Comparison of ENCODE assay signal across 15 mouse cellular contexts in the genomic region with DNA sequence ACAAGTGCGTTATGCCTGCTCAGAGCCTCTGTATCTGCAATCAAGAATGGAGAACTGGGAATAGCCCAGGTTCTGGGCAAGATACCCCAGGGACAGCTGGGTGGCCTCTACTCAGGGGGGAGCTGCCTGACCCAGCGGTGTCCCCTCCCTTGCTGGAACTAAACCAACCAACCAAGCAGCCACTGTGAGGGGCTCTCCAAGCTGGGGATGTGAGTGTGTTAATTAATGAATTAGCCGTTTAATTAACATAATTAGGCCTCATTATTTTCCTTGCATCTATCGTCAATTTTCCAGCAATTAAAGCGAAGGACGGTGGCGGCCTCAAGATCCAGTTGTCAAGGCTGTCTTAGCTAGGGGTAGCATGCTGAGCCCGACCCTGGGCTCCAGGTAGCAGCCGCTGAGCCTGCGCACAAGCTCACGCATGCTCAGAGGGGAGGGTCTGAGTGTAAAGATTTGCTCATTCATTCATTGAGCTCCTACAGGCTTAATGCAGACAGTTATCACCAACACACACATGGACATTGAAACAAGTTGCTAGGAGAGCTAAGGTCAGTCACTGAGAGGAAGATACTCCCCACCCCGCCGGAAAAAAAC.
DNase-seq lines count a peak whose midpoint lies in the region; ATAC-seq lines count a peak whose summit lies in the region.
"Had no signal": no experiment of that assay in that cellular context is flagged by ENCODE, and none has a peak within 500 bp of the region (broad histone marks: within the 10 kb centered on the region; RNA-seq: fewer than 3 reads in every experiment).

No protein-coding gene starts in this region.

- no peak for DNase-seq in liver, embryonic 13.5 days
- DNase-seq in liver, embryonic 11.5 days (ENCODE audit: low spot score), result no peak
- DNase-seq in forebrain, embryonic 10.5 days (ENCODE audit: extremely low spot score, low spot score), result no peak
- DNase-seq in forebrain, embryonic 14.5 days (ENCODE audit: low spot score), result peak; percentile 87
- DNase-seq in urinary bladder, postnatal 36 days (ENCODE audit: low spot score in 2 of 2), result no peak
- DNase-seq in gastrocnemius, postnatal 14 days, result no peak
- DNase-seq: embryo, embryonic 11 days; gastrocnemius, postnatal 10 days; kidney, postnatal 25 days; lung, postnatal 10 days had no signal

- WGBS in liver, embryonic 13.5 days (ENCODE audit: insufficient replicate concordance), result 58% methylated on average over 13 of the region's 13 CpGs
- WGBS in liver, embryonic 11.5 days, result 63% methylated on average over 13 of the region's 13 CpGs
- 62% methylated on average over 13 of the region's 13 CpGs for WGBS in forebrain, embryonic 10.5 days
- 20% methylated on average over 13 of the region's 13 CpGs for WGBS in forebrain, embryonic 14.5 days
- WGBS in midbrain, embryonic 15.5 days, result 39% methylated on average over 13 of the region's 13 CpGs

- H3K4me1 ChIP-seq in liver, embryonic 13.5 days (replicated peaks), result no peaks in the 10 kb centered on the region; the same call in 1 of the 2 replicates
- H3K4me1 ChIP-seq in liver, embryonic 11.5 days (replicated peaks; ENCODE audit: control insufficient read depth, insufficient read depth, low read length), result no peaks in the 10 kb centered on the region
- peaks cover 23% of the 10 kb centered on the region for H3K4me1 ChIP-seq in forebrain, embryonic 10.5 days
- H3K4me1 ChIP-seq in forebrain, embryonic 14.5 days (ENCODE audit: control insufficient read depth, insufficient read depth, low read length), result peaks cover 10% of the 10 kb centered on the region
- peaks cover 13% of the 10 kb centered on the region for H3K4me1 ChIP-seq in midbrain, embryonic 15.5 days
- H3K4me1 ChIP-seq: heart, embryonic 15.5 days had no signal

- H3K9me3 ChIP-seq in liver, embryonic 13.5 days (replicated peaks), result no peaks in the 10 kb centered on the region
- H3K9me3 ChIP-seq in liver, embryonic 11.5 days (ENCODE audit: control insufficient read depth, low read length), result no peaks in the 10 kb centered on the region
- no peaks in the 10 kb centered on the region for H3K9me3 ChIP-seq in forebrain, embryonic 10.5 days
- no peaks in the 10 kb centered on the region for H3K9me3 ChIP-seq in forebrain, embryonic 14.5 days (replicated peaks; ENCODE audit: control insufficient read depth, low read length)
- no peaks in the 10 kb centered on the region for H3K9me3 ChIP-seq in midbrain, embryonic 15.5 days
- H3K9me3 ChIP-seq: heart, embryonic 15.5 days had no signal

- intact Hi-C loops in gastrocnemius, postnatal 14 days (cut with DNase I; ENCODE audit: low total_unique reads), result no loop called here

- no peak for ATAC-seq in liver, embryonic 13.5 days (ENCODE audit: low read depth)
- no peak for ATAC-seq in liver, embryonic 11.5 days (replicated peaks; ENCODE audit: low FRiP score)
- peak; percentile 91 for ATAC-seq in forebrain, embryonic 14.5 days
- ATAC-seq in midbrain, embryonic 15.5 days (replicated peaks), result peak; percentile 63
- ATAC-seq in erythroid progenitor cell, adult 5-6 weeks (replicated peaks; ENCODE audit: low FRiP score, poor library complexity, severe bottlenecking), result no peak
- ATAC-seq: intestine, embryonic 16.5 days had no signal

- no peaks in the 10 kb centered on the region for H3K27me3 ChIP-seq in liver, embryonic 13.5 days
- H3K27me3 ChIP-seq in liver, embryonic 11.5 days (replicated peaks; ENCODE audit: control insufficient read depth, insufficient read depth, low read length), result no peaks in the 10 kb centered on the region
- peaks cover 85% of the 10 kb centered on the region for H3K27me3 ChIP-seq in forebrain, embryonic 10.5 days (ENCODE audit: poor library complexity, severe bottlenecking)
- H3K27me3 ChIP-seq in forebrain, embryonic 14.5 days (replicated peaks; ENCODE audit: control insufficient read depth, insufficient read depth, low read length), result peaks cover 27% of the 10 kb centered on the region; the same call in 1 of the 2 replicates
- no peaks in the 10 kb centered on the region for H3K27me3 ChIP-seq in midbrain, embryonic 15.5 days (replicated peaks)
- H3K27me3 ChIP-seq: heart, embryonic 15.5 days had no signal

- H3K4me2 ChIP-seq in liver, embryonic 13.5 days, result 0 out of 2 replicates have a peak overlapping the region, but pooled peaks have one; percentile 6
- H3K4me2 ChIP-seq in liver, embryonic 11.5 days, result no peak overlapping the region
- peak overlapping the region; percentile 17 for H3K4me2 ChIP-seq in forebrain, embryonic 14.5 days (ENCODE audit: low read length)
- peak overlapping the region; percentile 8; the same call in 1 of the 2 replicates for H3K4me2 ChIP-seq in midbrain, embryonic 15.5 days
- H3K4me2 ChIP-seq: heart, embryonic 15.5 days had no signal

- no peaks in the 10 kb centered on the region for H3K36me3 ChIP-seq in liver, embryonic 13.5 days
- H3K36me3 ChIP-seq in liver, embryonic 11.5 days (ENCODE audit: control insufficient read depth, insufficient read depth, low read length), result no peaks in the 10 kb centered on the region
- no peaks in the 10 kb centered on the region for H3K36me3 ChIP-seq in forebrain, embryonic 10.5 days (replicated peaks)
- no peaks in the 10 kb centered on the region for H3K36me3 ChIP-seq in forebrain, embryonic 14.5 days (ENCODE audit: control insufficient read depth, insufficient read depth, low read length)
- H3K36me3 ChIP-seq in midbrain, embryonic 15.5 days (replicated peaks), result no peaks in the 10 kb centered on the region
- H3K36me3 ChIP-seq: heart, embryonic 15.5 days had no signal

- no peak overlapping the region for H3K9ac ChIP-seq in liver, embryonic 13.5 days
- H3K9ac ChIP-seq in liver, embryonic 11.5 days (ENCODE audit: low read depth, low read length), result no peak overlapping the region
- no peak overlapping the region; the same call in 1 of the 2 replicates for H3K9ac ChIP-seq in forebrain, embryonic 14.5 days (ENCODE audit: low read length)
- no peak overlapping the region for H3K9ac ChIP-seq in midbrain, embryonic 15.5 days
- H3K9ac ChIP-seq: heart, embryonic 15.5 days had no signal

- no peak overlapping the region for H3K27ac ChIP-seq in liver, embryonic 13.5 days
- no peak overlapping the region for H3K27ac ChIP-seq in liver, embryonic 11.5 days (ENCODE audit: low read depth, low read length)
- H3K27ac ChIP-seq in forebrain, embryonic 10.5 days, result 0 out of 2 replicates have a peak overlapping the region, but pooled peaks have one; percentile 25
- no peak overlapping the region for H3K27ac ChIP-seq in forebrain, embryonic 14.5 days (ENCODE audit: low read depth, low read length)
- peak overlapping the region; percentile 4; the same call in 1 of the 2 replicates for H3K27ac ChIP-seq in midbrain, embryonic 15.5 days
- H3K27ac ChIP-seq: heart, embryonic 15.5 days had no signal

- no peak overlapping the region for H3K4me3 ChIP-seq in liver, embryonic 13.5 days (replicated peaks)
- no peak overlapping the region for H3K4me3 ChIP-seq in liver, embryonic 11.5 days (ENCODE audit: low read depth, low read length)
- H3K4me3 ChIP-seq in forebrain, embryonic 10.5 days, result no peak overlapping the region
- no peak overlapping the region for H3K4me3 ChIP-seq in forebrain, embryonic 14.5 days (ENCODE audit: low read depth, low read length)
- no peak overlapping the region for H3K4me3 ChIP-seq in midbrain, embryonic 15.5 days
- H3K4me3 ChIP-seq: erythroblast, embryonic 14.5 days; heart, embryonic 15.5 days had no signal

Comparison
In these comparisons a context has a peak if more than half of its experiments do, and no peak if none do; other contexts are left out.
1. H3K27ac ChIP-seq: peak in forebrain, embryonic 10.5 days (single experiment) and midbrain, embryonic 15.5 days (single experiment); none in liver, embryonic 13.5 days (single experiment), liver, embryonic 11.5 days (single experiment) and forebrain, embryonic 14.5 days (single experiment).
2. ATAC-seq: peak in forebrain, embryonic 14.5 days (single experiment) and midbrain, embryonic 15.5 days (single experiment); none in liver, embryonic 13.5 days (single experiment), liver, embryonic 11.5 days (single experiment) and erythroid progenitor cell, adult 5-6 weeks (single experiment).